Mouse (Mus musculus) left cerebral cortex, adult 11 months (tissue): Measurements from ENCODE around the gene Dgkb.

ENCODE experiments used
- DNase-seq: peaks from one replicate; pipeline ENCODE4 v3.0.0; 2022; ENCODE audit warnings: low spot score

The Dgkb gene

GRCm38 (mm10) chr12:37817426-37817825, at the start of gene Dgkb:
TSS of gene Dgkb (plus strand) at chr12:37817726.
- no peak for DNase-seq

- peak; percentile 63 for DNase-seq
Observed at GRCm38 (mm10) chr12:37769844-37770243, 47.7 kb upstream of the Dgkb start.

- DNase-seq = no peak
Observed at GRCm38 (mm10) chr12:37773681-37774357, 43.7 kb upstream of the Dgkb start.

- no peak for DNase-seq
Observed at GRCm38 (mm10) chr12:37774591-37774990, 42.9 kb upstream of the Dgkb start.

- DNase-seq = no peak
Observed at GRCm38 (mm10) chr12:37796265-37796928, 21.1 kb upstream of the Dgkb start.

GRCm38 (mm10) chr12:37814122-37814521, 3.4 kb upstream of the Dgkb start:
- DNase-seq = no peak

- DNase-seq = no peak
Observed at GRCm38 (mm10) chr12:37821052-37821810, 3.7 kb downstream of the Dgkb start.

- peak; percentile 63 for DNase-seq
Observed at GRCm38 (mm10) chr12:37880042-37881017, 62.8 kb downstream of the Dgkb start.

- DNase-seq = no peak
Observed at GRCm38 (mm10) chr12:37881376-37881775, 63.9 kb downstream of the Dgkb start.

GRCm38 (mm10) chr12:37882796-37883195, 65.3 kb downstream of the Dgkb start:
- DNase-seq = no peak

- DNase-seq = no peak
Observed at GRCm38 (mm10) chr12:37883781-37884180, 66.3 kb downstream of the Dgkb start.

GRCm38 (mm10) chr12:37888591-37888990, 71.1 kb downstream of the Dgkb start:
- DNase-seq = no peak

- no peak for DNase-seq
Observed at GRCm38 (mm10) chr12:37889431-37889830, 71.9 kb downstream of the Dgkb start.

- no peak for DNase-seq
Observed at GRCm38 (mm10) chr12:37891336-37891735, 73.8 kb downstream of the Dgkb start.

- no peak for DNase-seq
Observed at GRCm38 (mm10) chr12:37942163-37942562, 124.6 kb downstream of the Dgkb start.

- no peak for DNase-seq
Observed at GRCm38 (mm10) chr12:37956193-37956592, 138.7 kb downstream of the Dgkb start.

- DNase-seq = no peak
Observed at GRCm38 (mm10) chr12:37971482-37971881, 154.0 kb downstream of the Dgkb start.

- peak; percentile 46 for DNase-seq
Observed at GRCm38 (mm10) chr12:37978498-37979187, 161.1 kb downstream of the Dgkb start.

- DNase-seq = no peak
Observed at GRCm38 (mm10) chr12:37985352-37985751, 167.8 kb downstream of the Dgkb start.

- no peak for DNase-seq
Observed at GRCm38 (mm10) chr12:37988066-37988591, 170.6 kb downstream of the Dgkb start.

- DNase-seq = no peak
Observed at GRCm38 (mm10) chr12:37993221-37993620, 175.7 kb downstream of the Dgkb start.
